Mouse (Mus musculus) CH12.LX (cell line): ENCODE measurements around the gene Nrap. TPM values are rescaled to one million over a fixed set of nuclear protein-coding genes. Genes with fewer than 3 reads are reported as not detected.

Experiments
- DNase-seq: peaks from one replicate; pipeline ENCODE4 v3.0.0-alpha.2; 2013; ENCODE audit errors: extremely low read depth
- H3K27ac ChIP-seq: 2 replicates; pipeline ENCODE4 v1.5.1; 2012; ENCODE audit warnings: low read depth, mild to moderate bottlenecking, control low read depth, moderate library complexity; ENCODE audit not compliant: insufficient read depth
- H3K27me3 ChIP-seq: replicated peaks from 2 replicates; pipeline ENCODE3; 2012; ENCODE audit warnings: inconsistent platforms
- H3K36me3 ChIP-seq, 2 experiments: replicated peaks in 1 of 2; 2 replicates each; pipeline versions ENCODE3 to v1.6.1; 2012; ENCODE audit warnings: inconsistent platforms in 1 of 2, low read length in 1 of 2, mild to moderate bottlenecking in 1 of 2, mixed read lengths in 1 of 2, moderate library complexity in 1 of 2; ENCODE audit not compliant: control insufficient read depth in 1 of 2, insufficient read depth in 1 of 2
- H3K4me1 ChIP-seq, 2 experiments: 2 replicates each; pipeline ENCODE4 v1.6.1; 2012; ENCODE audit warnings: inconsistent platforms in 1 of 2, moderate library complexity in 1 of 2; ENCODE audit not compliant: insufficient read depth in 2 of 2, control insufficient read depth in 1 of 2
- H3K4me2 ChIP-seq: 2 replicates; pipeline ENCODE4 v1.6.1; 2012; ENCODE audit warnings: low read depth, mild to moderate bottlenecking, control low read depth; ENCODE audit not compliant: poor library complexity, insufficient read depth, severe bottlenecking
- H3K4me3 ChIP-seq, 3 experiments: fragments of 150-350 bp in 1 of 3; sonication (generic) in 1 of 3; replicated peaks in 1 of 3; 2 replicates each; pipeline versions ENCODE3 to v1.5.1; 2011 to 2012; ENCODE audit warnings: low read depth in 2 of 3, low read length in 2 of 3, mild to moderate bottlenecking in 2 of 3, moderate library complexity in 2 of 3, control low read depth in 1 of 3, improper control_type of control experiment in 1 of 3, inconsistent platforms in 1 of 3, mixed read lengths in 1 of 3; ENCODE audit not compliant: poor library complexity in 1 of 3
- H3K79me2 ChIP-seq: replicated peaks from 2 replicates; pipeline ENCODE4 v1.6.1; 2012; ENCODE audit warnings: mild to moderate bottlenecking, moderate library complexity; ENCODE audit not compliant: control insufficient read depth, poor library complexity, insufficient read depth, severe bottlenecking; ENCODE audit errors: extremely low read depth
- H3K9ac ChIP-seq: 2 replicates; pipeline ENCODE4 v1.6.1; 2012; ENCODE audit warnings: low read depth, mild to moderate bottlenecking, control low read depth, moderate library complexity; ENCODE audit not compliant: insufficient read depth
- H3K9me3 ChIP-seq: replicated peaks from 2 replicates; pipeline ENCODE3; 2012; ENCODE audit warnings: low read length, inconsistent platforms, mixed read lengths
- BHLHE40 ChIP-seq: IDR thresholded peaks from 2 replicates; pipeline ENCODE4 v1.6.1; 2011; ENCODE audit warnings: mild to moderate bottlenecking, low read depth, low read length, improper control_type of control experiment
- CHD2 ChIP-seq: IDR thresholded peaks from 2 replicates; pipeline ENCODE4 v1.6.1; 2011; ENCODE audit warnings: low read length, improper control_type of control experiment
- CTCF ChIP-seq, 2 experiments: IDR thresholded peaks in 1 of 2; conservative IDR thresholded peaks in 1 of 2; 2 replicates each; pipeline ENCODE4 v1.5.1; 2011 to 2012; ENCODE audit warnings: low read depth in 2 of 2, low read length in 2 of 2, improper control_type of control experiment in 1 of 2, inconsistent platforms in 1 of 2, mild to moderate bottlenecking in 1 of 2, moderate library complexity in 1 of 2
- E2F4 ChIP-seq: IDR thresholded peaks from 2 replicates; pipeline ENCODE4 v1.6.1; 2011; ENCODE audit warnings: low read depth, low read length, improper control_type of control experiment; ENCODE audit not compliant: insufficient replicate concordance
- ELF1 ChIP-seq: IDR thresholded peaks from 2 replicates; pipeline ENCODE4 v1.6.1; 2014; ENCODE audit warnings: low read depth, mild to moderate bottlenecking, inconsistent platforms, low read length, improper control_type of control experiment
- EP300 ChIP-seq: IDR thresholded peaks from 2 replicates; pipeline ENCODE4 v1.6.1; 2011; ENCODE audit warnings: low read length, improper control_type of control experiment
- JUN ChIP-seq: IDR thresholded peaks from 2 replicates; pipeline ENCODE4 v1.6.1; 2011; ENCODE audit warnings: low read depth, mild to moderate bottlenecking, low read length, improper control_type of control experiment, moderate library complexity; ENCODE audit not compliant: insufficient read depth
- KAT2A ChIP-seq: IDR thresholded peaks from 2 replicates; pipeline ENCODE4 v1.6.1; 2012; ENCODE audit warnings: low read length, improper control_type of control experiment, inconsistent platforms; ENCODE audit not compliant: insufficient replicate concordance
- MAX ChIP-seq: IDR thresholded peaks from 2 replicates; pipeline ENCODE4 v1.6.1; 2011; ENCODE audit warnings: low read length, improper control_type of control experiment
- MXI1 ChIP-seq: IDR thresholded peaks from 2 replicates; pipeline ENCODE4 v1.6.1; 2011; ENCODE audit warnings: mild to moderate bottlenecking, low read depth, low read length, improper control_type of control experiment
- MYC ChIP-seq: IDR thresholded peaks from 2 replicates; pipeline ENCODE4 v1.6.1; 2011; ENCODE audit warnings: low read depth, mild to moderate bottlenecking, improper control_type of control experiment, low read length
- NELFE ChIP-seq: IDR thresholded peaks from 2 replicates; pipeline ENCODE4 v1.6.1; 2011; ENCODE audit warnings: low read depth, low read length, improper control_type of control experiment
- PAX5 ChIP-seq: IDR thresholded peaks from 2 replicates; pipeline ENCODE4 v1.6.1; 2012; ENCODE audit warnings: low read length, inconsistent platforms, mixed read lengths
- POLR2A ChIP-seq: IDR thresholded peaks from 2 replicates; pipeline ENCODE4 v1.6.1; 2011; ENCODE audit warnings: low read depth, mild to moderate bottlenecking, improper control_type of control experiment, low read length
- RCOR1 ChIP-seq: conservative IDR thresholded peaks from 2 replicates; pipeline ENCODE4 v1.6.1; 2012; ENCODE audit warnings: low read depth, mild to moderate bottlenecking, inconsistent platforms, low read length, improper control_type of control experiment
- TBP ChIP-seq: conservative IDR thresholded peaks from 2 replicates; pipeline ENCODE4 v1.6.1; 2011; ENCODE audit warnings: low read depth, low read length, improper control_type of control experiment
- TCF12 ChIP-seq: IDR thresholded peaks from 2 replicates; pipeline ENCODE4 v1.6.1; 2014; ENCODE audit warnings: low read depth, mild to moderate bottlenecking, inconsistent platforms, low read length, improper control_type of control experiment
- UBTF ChIP-seq: IDR thresholded peaks from 2 replicates; pipeline ENCODE4 v1.6.1; 2012; ENCODE audit warnings: low read depth, mild to moderate bottlenecking, inconsistent platforms, low read length, improper control_type of control experiment, moderate library complexity
- USF2 ChIP-seq: conservative IDR thresholded peaks from 2 replicates; pipeline ENCODE4 v1.6.1; 2011; ENCODE audit warnings: low read depth, low read length, improper control_type of control experiment
- ZC3H11A ChIP-seq: IDR thresholded peaks from 2 replicates; pipeline ENCODE4 v1.6.1; 2012; ENCODE audit warnings: low read depth, mild to moderate bottlenecking, inconsistent platforms, low read length, improper control_type of control experiment
- ZKSCAN1 ChIP-seq: IDR thresholded peaks from 2 replicates; pipeline ENCODE4 v1.6.1; 2012; ENCODE audit warnings: low read depth, inconsistent platforms, low read length, improper control_type of control experiment, borderline replicate concordance
- ZMIZ1 ChIP-seq: IDR thresholded peaks from 2 replicates; pipeline ENCODE4 v1.6.1; 2012; ENCODE audit warnings: low read depth, mild to moderate bottlenecking, inconsistent platforms, low read length, improper control_type of control experiment
- ZNF384 ChIP-seq: IDR thresholded peaks from 2 replicates; pipeline ENCODE4 v1.6.1; 2012; ENCODE audit warnings: low read depth, low read length, improper control_type of control experiment, inconsistent platforms
- dilution Hi-C: fragments of 300-500 bp; cut with MboI; formaldehyde crosslinking; loops from 2 replicates; pipeline ENCODE4 v1.14.3; 2020; ENCODE audit warnings: low sequenced_read_pairs; ENCODE audit not compliant: extremely low pct_unique_long_range_greater_than_20kb, extremely low pct_ligation_motif_present
- in situ Hi-C: fragments of 300-500 bp; cut with MboI; formaldehyde crosslinking; loops from 3 replicates; pipeline ENCODE4 v1.14.3; 2019; ENCODE audit warnings: low sequenced_read_pairs, low pct_ligation_motif_present, low pct_unique_long_range_greater_than_20kb, mixed read lengths
- polyA plus RNA-seq: library from polyadenylated mRNA; unstranded; fragments of >175 nt; gene quantifications from 2 replicates; pipeline ENCODE4 v1.2.1, GENCODE M21; 2012; ENCODE audit warnings: low read depth; ENCODE audit not compliant: insufficient read length
- total RNA-seq, 2 experiments: library from RNA; depleted of rRNA; stranded (reverse); fragments of 300-350 nt in 1 of 2; fragments of >200 nt in 1 of 2; gene quantifications; 2 replicates each; pipeline ENCODE4 v1.2.3; 2012 to 2014

Gene Nrap
- total and polyA plus RNA-seq, 3 experiments, result 0.04 to 1.5 (median 0.17) TPM

DNA sequence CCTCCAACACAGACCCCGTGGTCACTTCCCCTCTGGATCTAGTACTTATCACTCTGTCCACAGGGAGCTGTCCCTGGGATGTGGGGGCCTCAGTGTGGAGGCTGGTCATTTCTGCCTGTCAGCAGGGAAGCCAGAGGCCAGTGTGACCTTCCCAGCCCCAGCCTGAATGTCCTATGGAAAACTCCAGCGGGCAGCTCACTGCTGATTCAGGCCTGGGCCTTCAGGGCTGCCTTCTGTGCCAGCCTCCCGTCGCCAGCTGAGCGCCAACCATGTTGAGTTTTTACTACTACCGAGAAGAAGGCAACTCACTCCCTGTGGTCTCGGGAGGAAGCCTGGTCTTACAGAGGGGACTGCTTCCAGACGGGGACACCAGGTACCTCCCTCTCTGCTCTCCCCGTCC lies 35.7 kb upstream of the Nrap start:
- H3K27ac ChIP-seq, result no peak overlapping the region
- no peak for TF ChIP-seq TBP
- TF ChIP-seq TCF12, result no peak
- TF ChIP-seq JUN, result no peak
- TF ChIP-seq EP300, result no peak
- TF ChIP-seq KAT2A, result no peak
- H3K4me2 ChIP-seq, result no peak overlapping the region
- in situ Hi-C loops (loop anchor here (5.0 to 10.0 kb wide), 2 partner anchors 352 to 479 kb away; no protein-coding TSS in a partner anchor), dilution Hi-C loops (no loop called here)
- DNase-seq, result no peak
- no peak overlapping the region for H3K4me3 ChIP-seq
- H3K9ac ChIP-seq, result no peak overlapping the region
- peaks cover 0 to 6% of the 10 kb centered on the region in 2 experiments for H3K36me3 ChIP-seq
- no peaks in the 10 kb centered on the region for H3K9me3 ChIP-seq
- H3K4me1 ChIP-seq, result peaks cover 0 to 3% of the 10 kb centered on the region in 2 experiments; a peak in 2 of 4 replicates
- no peaks in the 10 kb centered on the region for H3K27me3 ChIP-seq
- H3K79me2 ChIP-seq, result no peaks in the 10 kb centered on the region

DNA sequence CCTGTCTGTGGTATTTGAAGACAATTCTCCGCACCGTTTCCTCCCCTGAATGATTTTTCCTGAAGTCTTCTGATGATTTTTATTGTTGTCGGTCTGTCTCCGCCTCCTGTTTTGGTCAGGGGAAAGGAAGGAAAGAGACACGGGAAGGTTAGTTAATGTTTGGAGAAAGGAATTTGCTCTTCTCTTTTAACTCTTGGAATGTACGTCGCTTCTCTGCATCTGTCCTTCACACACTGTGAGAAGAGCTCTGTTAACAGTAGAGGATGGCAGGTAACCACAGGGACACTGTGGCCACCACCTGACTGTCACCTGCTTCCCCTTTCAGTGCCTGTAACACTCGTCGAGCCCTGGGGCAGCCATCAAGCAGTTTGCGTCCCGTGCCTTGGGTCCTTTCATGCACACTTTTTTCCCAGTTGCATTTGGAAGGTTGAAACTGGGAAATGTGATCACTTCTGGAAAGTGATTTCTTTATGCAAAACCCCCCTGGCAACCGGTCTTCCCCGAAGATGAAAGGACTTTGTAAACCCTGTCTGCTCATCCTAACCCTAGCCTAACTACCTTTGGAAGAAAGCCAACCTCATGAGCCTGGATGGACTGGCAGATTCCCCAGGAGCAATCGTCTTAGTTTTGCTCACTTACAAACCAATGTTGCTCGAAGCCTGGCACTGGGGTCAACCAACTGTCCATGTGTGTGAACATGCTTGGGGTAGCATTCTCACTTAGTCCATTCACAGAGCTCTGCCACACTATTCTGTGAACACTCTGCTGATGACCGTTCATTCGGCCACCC lies 35.0 kb upstream of the Nrap start:
- Histone ChIP-seq H3K27me3 (no peaks in the 10 kb centered on the region), H3K9me3 (no peaks in the 10 kb centered on the region), H3K27ac (no peak overlapping the region), H3K4me2 (no peak overlapping the region), H3K79me2 (no peaks in the 10 kb centered on the region), H3K4me1 (peaks cover 0 to 3% of the 10 kb centered on the region in 2 experiments; a peak in 2 of 4 replicates), H3K4me3 (no peak overlapping the region), H3K9ac (no peak overlapping the region), H3K36me3 (peaks cover 0 to 6% of the 10 kb centered on the region in 2 experiments)
- no peak for DNase-seq
- dilution Hi-C loops (no loop called here), in situ Hi-C loops (loop anchor here (5.0 to 10.0 kb wide), 2 partner anchors 352 to 480 kb away; no protein-coding TSS in a partner anchor)
- no peak for TF ChIP-seq KAT2A
- TF ChIP-seq RCOR1, result no peak
- TF ChIP-seq MXI1, result no peak
- TF ChIP-seq NELFE, result no peak
- no peak for TF ChIP-seq MYC
- no peak for TF ChIP-seq MAX
- no peak for TF ChIP-seq ZNF384
- TF ChIP-seq USF2, result no peak
- TF ChIP-seq TCF12, result no peak
- no peak for TF ChIP-seq CHD2
- TF ChIP-seq ZMIZ1, result no peak
- TF ChIP-seq POLR2A, result no peak
- TF ChIP-seq ZC3H11A, result no peak
- no peak for TF ChIP-seq CTCF (conservative IDR thresholded peaks at IDR 0.05 in 1 of 2, IDR thresholded peaks at IDR 0.05 in 1 of 2; ENCODE audit: low read depth in 2 of 2, low read length in 2 of 2)
- no peak for TF ChIP-seq BHLHE40
- no peak for TF ChIP-seq ZKSCAN1
- no peak for TF ChIP-seq UBTF
- TF ChIP-seq ELF1, result no peak
- no peak for TF ChIP-seq PAX5
- no peak for TF ChIP-seq E2F4
